28 mouse cellular contexts compared by ENCODE assay signal in genomic region chr7:89462646-89463207, GRCm38 (mm10). TPM values are rescaled to one million over a fixed set of nuclear protein-coding genes. Genes with fewer than 3 reads are reported as not detected.
DNase-seq lines count a peak whose midpoint lies in the region; ATAC-seq and TF ChIP-seq lines count a peak whose summit lies in the region.
"Had no signal": no experiment of that assay in that cellular context is flagged by ENCODE, and none has a peak within 500 bp of the region (broad histone marks: within the 10 kb centered on the region; RNA-seq: fewer than 3 reads in every experiment).

No protein-coding gene starts in this region.

- no peak overlapping the region for H3K9ac ChIP-seq in heart, embryonic 12.5 days
- H3K9ac ChIP-seq in limb, embryonic 12.5 days (replicated peaks): no peak overlapping the region
- no peak overlapping the region for H3K9ac ChIP-seq in lung, postnatal 0 days (replicated peaks; ENCODE audit: low read depth)
- no peak overlapping the region for H3K9ac ChIP-seq in midbrain, embryonic 11.5 days (ENCODE audit: low read length)
- H3K9ac ChIP-seq in midbrain, embryonic 15.5 days: no peak overlapping the region
- H3K9ac ChIP-seq: forebrain, embryonic 13.5 days; heart, embryonic 15.5 days; hindbrain, embryonic 13.5 days had no signal

- no peak for TF ChIP-seq CTCF in lung, postnatal 0 days (IDR thresholded peaks at IDR 0.05)

- no peak overlapping the region for H3K27ac ChIP-seq in heart, embryonic 10.5 days
- H3K27ac ChIP-seq in heart, embryonic 12.5 days (ENCODE audit: poor library complexity, severe bottlenecking): no peak overlapping the region
- H3K27ac ChIP-seq in limb, embryonic 12.5 days: peak overlapping the region; percentile 74; the same call in 1 of the 2 replicates
- no peak overlapping the region for H3K27ac ChIP-seq in limb, embryonic 10.5 days
- H3K27ac ChIP-seq in lung, postnatal 0 days (ENCODE audit: low read length): no peak overlapping the region
- H3K27ac ChIP-seq in midbrain, embryonic 11.5 days (ENCODE audit: low read depth, low read length): no peak overlapping the region
- H3K27ac ChIP-seq in midbrain, embryonic 15.5 days: no peak overlapping the region
- H3K27ac ChIP-seq: forebrain, embryonic 10.5 days; forebrain, embryonic 13.5 days; heart, adult 2 months; hindbrain, embryonic 10.5 days; hindbrain, embryonic 13.5 days had no signal

- TF ChIP-seq EP300 in lung, postnatal 0 days (IDR thresholded peaks at IDR 0.05): peak; percentile 38; the same call in 1 of the 2 replicates

- H3K4me3 ChIP-seq in heart, embryonic 10.5 days: no peak overlapping the region
- H3K4me3 ChIP-seq in heart, embryonic 12.5 days: no peak overlapping the region
- H3K4me3 ChIP-seq in limb, embryonic 12.5 days (replicated peaks): no peak overlapping the region
- no peak overlapping the region for H3K4me3 ChIP-seq in limb, embryonic 10.5 days
- no peak overlapping the region for H3K4me3 ChIP-seq in lung, postnatal 0 days (ENCODE audit: low read depth, low read length)
- no peak overlapping the region for H3K4me3 ChIP-seq in midbrain, embryonic 11.5 days (ENCODE audit: low read depth, low read length)
- no peak overlapping the region for H3K4me3 ChIP-seq in midbrain, embryonic 15.5 days
- H3K4me3 ChIP-seq: forebrain, embryonic 10.5 days; forebrain, embryonic 13.5 days; heart, adult 2 months; heart, embryonic 15.5 days; hindbrain, embryonic 10.5 days; hindbrain, embryonic 13.5 days had no signal

- no peak overlapping the region for H3K4me2 ChIP-seq in heart, embryonic 12.5 days
- no peak overlapping the region for H3K4me2 ChIP-seq in limb, embryonic 12.5 days
- no peak overlapping the region for H3K4me2 ChIP-seq in lung, postnatal 0 days (replicated peaks; ENCODE audit: low read depth, low read length)
- H3K4me2 ChIP-seq in midbrain, embryonic 11.5 days: no peak overlapping the region
- H3K4me2 ChIP-seq in midbrain, embryonic 15.5 days: no peak overlapping the region
- H3K4me2 ChIP-seq: forebrain, embryonic 13.5 days; heart, embryonic 11.5 days; heart, embryonic 15.5 days; hindbrain, embryonic 13.5 days had no signal

- peaks cover 17% of the 10 kb centered on the region for H3K4me1 ChIP-seq in heart, embryonic 10.5 days
- H3K4me1 ChIP-seq in heart, embryonic 12.5 days (replicated peaks): peaks cover 17% of the 10 kb centered on the region
- peaks cover 40% of the 10 kb centered on the region for H3K4me1 ChIP-seq in limb, embryonic 12.5 days (replicated peaks)
- peaks cover 33% of the 10 kb centered on the region for H3K4me1 ChIP-seq in limb, embryonic 10.5 days
- no peaks in the 10 kb centered on the region for H3K4me1 ChIP-seq in lung, postnatal 0 days (ENCODE audit: insufficient read depth, low read depth, low read length)
- H3K4me1 ChIP-seq in midbrain, embryonic 11.5 days (ENCODE audit: control insufficient read depth, insufficient read depth, low read length): no peaks in the 10 kb centered on the region
- no peaks in the 10 kb centered on the region for H3K4me1 ChIP-seq in midbrain, embryonic 15.5 days

- no peaks in the 10 kb centered on the region for H3K9me3 ChIP-seq in heart, embryonic 10.5 days
- no peaks in the 10 kb centered on the region for H3K9me3 ChIP-seq in heart, embryonic 12.5 days (replicated peaks)
- H3K9me3 ChIP-seq in limb, embryonic 12.5 days: no peaks in the 10 kb centered on the region
- H3K9me3 ChIP-seq in limb, embryonic 10.5 days (replicated peaks): no peaks in the 10 kb centered on the region
- H3K9me3 ChIP-seq in lung, postnatal 0 days (ENCODE audit: low read length): no peaks in the 10 kb centered on the region
- H3K9me3 ChIP-seq in midbrain, embryonic 11.5 days (ENCODE audit: control insufficient read depth, low read length): no peaks in the 10 kb centered on the region
- no peaks in the 10 kb centered on the region for H3K9me3 ChIP-seq in midbrain, embryonic 15.5 days
- H3K9me3 ChIP-seq: forebrain, embryonic 10.5 days; forebrain, embryonic 13.5 days; heart, embryonic 15.5 days; hindbrain, embryonic 10.5 days; hindbrain, embryonic 13.5 days had no signal

- H3K36me3 ChIP-seq in heart, embryonic 10.5 days: no peaks in the 10 kb centered on the region
- no peaks in the 10 kb centered on the region for H3K36me3 ChIP-seq in heart, embryonic 12.5 days
- H3K36me3 ChIP-seq in limb, embryonic 12.5 days: no peaks in the 10 kb centered on the region
- H3K36me3 ChIP-seq in limb, embryonic 10.5 days: no peaks in the 10 kb centered on the region
- no peaks in the 10 kb centered on the region for H3K36me3 ChIP-seq in lung, postnatal 0 days (ENCODE audit: insufficient read depth, low read length)
- no peaks in the 10 kb centered on the region for H3K36me3 ChIP-seq in midbrain, embryonic 11.5 days (ENCODE audit: control insufficient read depth, insufficient read depth, low read length)
- no peaks in the 10 kb centered on the region for H3K36me3 ChIP-seq in midbrain, embryonic 15.5 days (replicated peaks)
- H3K36me3 ChIP-seq: forebrain, embryonic 10.5 days; heart, embryonic 15.5 days; hindbrain, embryonic 10.5 days; hindbrain, embryonic 13.5 days had no signal

- H3K27me3 ChIP-seq in heart, embryonic 10.5 days (ENCODE audit: insufficient read depth, poor library complexity, severe bottlenecking): no peaks in the 10 kb centered on the region
- H3K27me3 ChIP-seq in heart, embryonic 12.5 days (replicated peaks): no peaks in the 10 kb centered on the region
- no peaks in the 10 kb centered on the region for H3K27me3 ChIP-seq in limb, embryonic 12.5 days
- no peaks in the 10 kb centered on the region for H3K27me3 ChIP-seq in limb, embryonic 10.5 days (ENCODE audit: low read depth, poor library complexity, severe bottlenecking)
- H3K27me3 ChIP-seq in lung, postnatal 0 days (replicated peaks; ENCODE audit: insufficient read depth, low read length): no peaks in the 10 kb centered on the region
- no peaks in the 10 kb centered on the region for H3K27me3 ChIP-seq in midbrain, embryonic 11.5 days (ENCODE audit: control insufficient read depth, insufficient read depth, low read length)
- H3K27me3 ChIP-seq in midbrain, embryonic 15.5 days (replicated peaks): no peaks in the 10 kb centered on the region
- H3K27me3 ChIP-seq: forebrain, embryonic 13.5 days; heart, embryonic 15.5 days; hindbrain, embryonic 13.5 days had no signal

- no peak for ATAC-seq in heart, embryonic 12.5 days (ENCODE audit: insufficient number of reproducible peaks, low FRiP score)
- ATAC-seq in limb, embryonic 12.5 days (ENCODE audit: insufficient number of reproducible peaks, insufficient read depth, low FRiP score, low TSS enrichment, low read depth): no peak
- ATAC-seq in lung, postnatal 0 days: peak; percentile 90
- no peak for ATAC-seq in midbrain, embryonic 11.5 days (ENCODE audit: low FRiP score)
- ATAC-seq in midbrain, embryonic 15.5 days (replicated peaks): no peak
- ATAC-seq: activated CD4-positive, CD25-positive, alpha-beta regulatory T cell, adult 4 months; forebrain, embryonic 13.5 days; forebrain, embryonic 16.5 days had no signal

- WGBS in heart, embryonic 10.5 days: 87% methylated on average over 5 of the region's 5 CpGs
- 81% methylated on average over 5 of the region's 5 CpGs for WGBS in heart, embryonic 12.5 days
- 83% methylated on average over 5 of the region's 5 CpGs for WGBS in limb, embryonic 12.5 days
- WGBS in limb, embryonic 10.5 days: 92% methylated on average over 5 of the region's 5 CpGs
- 59% methylated on average over 5 of the region's 5 CpGs for whole genome bisulfite sequencing in lung, postnatal 0 days
- 92% methylated on average over 5 of the region's 5 CpGs for WGBS in midbrain, embryonic 11.5 days
- WGBS in midbrain, embryonic 15.5 days: 90% methylated on average over 5 of the region's 5 CpGs

- peak; percentile 46 for DNase-seq in heart, embryonic 10.5 days (ENCODE audit: low spot score)
- DNase-seq in limb, embryonic 10.5 days (ENCODE audit: low spot score): no peak
- DNase-seq in lung, postnatal 0 days (ENCODE audit: low spot score): peak; percentile 69
- DNase-seq in lung, postnatal 25 days (ENCODE audit: low spot score): no peak
- peak; percentile 64 for DNase-seq in midbrain, embryonic 11.5 days (ENCODE audit: low spot score, missing footprints)
- DNase-seq: adrenal gland, adult 8-10 months; adrenal gland, postnatal 25 days; cerebellum, adult 11-12 months; cerebellum, adult 8-10 months; cerebellum, postnatal 10 days; cerebellum, postnatal 36 days; embryo, embryonic 11 days; gastrocnemius, postnatal 10 days; gastrocnemius, postnatal 36 days; heart, adult 2 months; heart, postnatal 10 days; heart, postnatal 36 days had no signal

RNA-seq across cellular contexts. Expression of gene Fzd4, which starts 58.6 kb away (rescaled TPM):
- 9.2 and 9.7 TPM in 2 replicates for polyA plus RNA-seq in heart, embryonic 10.5 days (2016; fragmentation: Nextera tagmentation; extraction: Ambion mirVana)
- polyA plus RNA-seq in heart, embryonic 12.5 days (2016; fragmentation: Nextera tagmentation; extraction: Ambion mirVana): 10.5 and 11.0 TPM in 2 replicates
- polyA plus RNA-seq in limb, embryonic 12.5 days (2016; fragmentation: Nextera tagmentation; extraction: Ambion mirVana): 13.2 and 14.8 TPM in 2 replicates
- 3.9 and 6.4 TPM in 2 replicates for polyA plus RNA-seq in limb, embryonic 10.5 days (2016; fragmentation: Nextera tagmentation; extraction: Ambion mirVana)
- polyA plus RNA-seq in lung, postnatal 0 days (2015; fragmentation: Nextera tagmentation; extraction: Ambion mirVana): 14.3 and 16.1 TPM in 2 replicates
- polyA plus RNA-seq in midbrain, embryonic 11.5 days (2014; fragmentation: Nextera tagmentation; extraction: Ambion mirVana): 2.0 and 2.6 TPM in 2 replicates
- polyA plus RNA-seq in midbrain, embryonic 15.5 days (2015; fragmentation: Nextera tagmentation; extraction: Ambion mirVana): 1.6 and 1.7 TPM in 2 replicates
- polyA plus RNA-seq: activated CD4-positive, CD25-positive, alpha-beta regulatory T cell, adult 4 months had no signal

RNA-seq across cellular contexts. Expression of gene Tmem135, which starts 58.7 kb away (rescaled TPM):
- 29.2 and 30.1 TPM in 2 replicates for polyA plus RNA-seq in heart, embryonic 10.5 days (2016; fragmentation: Nextera tagmentation; extraction: Ambion mirVana)
- polyA plus RNA-seq in heart, embryonic 12.5 days (2016; fragmentation: Nextera tagmentation; extraction: Ambion mirVana): 30.2 and 31.2 TPM in 2 replicates
- polyA plus RNA-seq in limb, embryonic 12.5 days (2016; fragmentation: Nextera tagmentation; extraction: Ambion mirVana): 20.6 and 25.0 TPM in 2 replicates
- 14.5 and 16.1 TPM in 2 replicates for polyA plus RNA-seq in limb, embryonic 10.5 days (2016; fragmentation: Nextera tagmentation; extraction: Ambion mirVana)
- 21.7 and 26.1 TPM in 2 replicates for polyA plus RNA-seq in lung, postnatal 0 days (2015; fragmentation: Nextera tagmentation; extraction: Ambion mirVana)
- 15.1 and 16.7 TPM in 2 replicates for polyA plus RNA-seq in midbrain, embryonic 11.5 days (2014; fragmentation: Nextera tagmentation; extraction: Ambion mirVana)
- 28.0 and 32.8 TPM in 2 replicates for polyA plus RNA-seq in midbrain, embryonic 15.5 days (2015; fragmentation: Nextera tagmentation; extraction: Ambion mirVana)

Comparison
In these comparisons a context has a peak if more than half of its experiments do, and no peak if none do; other contexts are left out.
1. DNase-seq: peak in heart, embryonic 10.5 days (single experiment), lung, postnatal 0 days (single experiment) and midbrain, embryonic 11.5 days (single experiment); none in limb, embryonic 10.5 days (single experiment) and lung, postnatal 25 days (single experiment).